Mouse (Mus musculus): Measurements from ENCODE around the gene Glod4. TPM values are rescaled to one million over a fixed set of nuclear protein-coding genes. Genes with fewer than 3 reads are reported as not detected.

Glod4 gene
- polyA plus RNA-seq, 1 experiment = not detected

- H3K27ac ChIP-seq (ENCODE audit: insufficient read depth, low read depth, low read length) = no peak overlapping the region
- WGBS = 88% methylated on average over 6 of the region's 6 CpGs
- no peaks in the 10 kb centered on the region for H3K4me1 ChIP-seq (ENCODE audit: control insufficient read depth, insufficient read depth, low read length)
- H3K4me3 ChIP-seq (ENCODE audit: insufficient read depth, low read depth, low read length) = no peak overlapping the region
- no peak for TF ChIP-seq CTCF (IDR thresholded peaks at IDR 0.05; ENCODE audit: insufficient read depth, low read depth, low read length)
- TF ChIP-seq POLR2A (IDR thresholded peaks at IDR 0.05; ENCODE audit: insufficient read depth, low read depth, low read length) = no peak
Measured at GRCm38 (mm10) chr11:76077341-76077740, 166.2 kb downstream of the Glod4 start.

GRCm38 (mm10) chr11:76074296-76075093 lies 169.0 kb downstream of the Glod4 start:
- no peak overlapping the region for H3K27ac ChIP-seq (ENCODE audit: insufficient read depth, low read depth, low read length)
- TF ChIP-seq CTCF (IDR thresholded peaks at IDR 0.05; ENCODE audit: insufficient read depth, low read depth, low read length) (no peak), POLR2A (IDR thresholded peaks at IDR 0.05; ENCODE audit: insufficient read depth, low read depth, low read length) (no peak)
- WGBS = 68% methylated on average over 11 of the region's 11 CpGs

More at GRCm38 (mm10) chr11:76074296-76075093, 169.0 kb downstream of the Glod4 start:
- no peak overlapping the region for H3K4me3 ChIP-seq (ENCODE audit: insufficient read depth, low read depth, low read length)
- no peaks in the 10 kb centered on the region for H3K4me1 ChIP-seq (ENCODE audit: control insufficient read depth, insufficient read depth, low read length)

Other genes starting within 250 kb of the Glod4 start
- not detected in 2 replicates for gene 1700016K19Rik, start 243.8 kb downstream of the Glod4 start, polyA plus RNA-seq (2012; ENCODE audit: insufficient read depth, insufficient read length, low replicate concordance, missing spikeins)
- not detected in 2 replicates for gene Rflnb, start 215.9 kb downstream of the Glod4 start, polyA plus RNA-seq (2012; ENCODE audit: insufficient read depth, insufficient read length, low replicate concordance, missing spikeins)
- gene Vps53, start 64.1 kb downstream of the Glod4 start, polyA plus RNA-seq (2012; ENCODE audit: insufficient read depth, insufficient read length, low replicate concordance, missing spikeins) = not detected in 2 replicates
- gene Fam57a, start 64.1 kb downstream of the Glod4 start, polyA plus RNA-seq (2012; ENCODE audit: insufficient read depth, insufficient read length, low replicate concordance, missing spikeins) = not detected in 2 replicates
- not detected in 2 replicates for gene Dbil5, start 26.1 kb downstream of the Glod4 start, polyA plus RNA-seq (2012; ENCODE audit: insufficient read depth, insufficient read length, low replicate concordance, missing spikeins)
- not detected in 2 replicates for gene Gemin4, start 26.1 kb downstream of the Glod4 start, polyA plus RNA-seq (2012; ENCODE audit: insufficient read depth, insufficient read length, low replicate concordance, missing spikeins)
- gene Mrm3, start within 50 bp of the Glod4 start, polyA plus RNA-seq (2012; ENCODE audit: insufficient read depth, insufficient read length, low replicate concordance, missing spikeins) = not detected in 2 replicates
- gene Nxn, start 155.4 kb upstream of the Glod4 start, polyA plus RNA-seq (2012; ENCODE audit: insufficient read depth, insufficient read length, low replicate concordance, missing spikeins) = not detected in 2 replicates
- not detected in 2 replicates for gene Timm22, start 163.2 kb upstream of the Glod4 start, polyA plus RNA-seq (2012; ENCODE audit: insufficient read depth, insufficient read length, low replicate concordance, missing spikeins)

All from olfactory bulb, adult 2 months (tissue).